Mouse (Mus musculus): ENCODE measurements around the gene Cfc1.
"Not testable (repeated sequence)": the region's sequence is repeated elsewhere in the genome, so short reads cannot be mapped to it uniquely, and the experiment has no call there.

Cfc1 gene

GRCm38 (mm10) chr1:34535043-34535698 is at the start of gene Cfc1:
TSS of gene Cfc1 (plus strand) at chr1:34535648.
- not testable (repeated sequence) for DNase-seq (ENCODE audit: inconsistent ontology term)

- DNase-seq (ENCODE audit: inconsistent ontology term) = no peak
These were observed 48.1 kb upstream of the Cfc1 start for GRCm38 (mm10) chr1:34487383-34487782.

- DNase-seq (ENCODE audit: inconsistent ontology term) = no peak
These were observed 45.5 kb upstream of the Cfc1 start for GRCm38 (mm10) chr1:34489852-34490541.

GRCm38 (mm10) chr1:34491480-34491879 is 44.0 kb upstream of the Cfc1 start:
- no peak for DNase-seq (ENCODE audit: inconsistent ontology term)

- peak; percentile 78 for DNase-seq (ENCODE audit: inconsistent ontology term)
These were observed 32.5 kb upstream of the Cfc1 start for GRCm38 (mm10) chr1:34502991-34503390.

GRCm38 (mm10) chr1:34505307-34505706 is 30.1 kb upstream of the Cfc1 start:
- DNase-seq (ENCODE audit: inconsistent ontology term) = no peak

GRCm38 (mm10) chr1:34505970-34506551 is 29.4 kb upstream of the Cfc1 start:
- no peak for DNase-seq (ENCODE audit: inconsistent ontology term)

GRCm38 (mm10) chr1:34507986-34508385 is 27.5 kb upstream of the Cfc1 start:
- DNase-seq (ENCODE audit: inconsistent ontology term) = peak; percentile 54

- DNase-seq (ENCODE audit: inconsistent ontology term) = no peak
These were observed 24.9 kb upstream of the Cfc1 start for GRCm38 (mm10) chr1:34510575-34510981.

- no peak for DNase-seq (ENCODE audit: inconsistent ontology term)
These were observed 24.4 kb upstream of the Cfc1 start for GRCm38 (mm10) chr1:34511027-34511426.

- no peak for DNase-seq (ENCODE audit: inconsistent ontology term)
These were observed 22.4 kb upstream of the Cfc1 start for GRCm38 (mm10) chr1:34513068-34513467.

GRCm38 (mm10) chr1:34516595-34516994 is 18.9 kb upstream of the Cfc1 start:
- no peak for DNase-seq (ENCODE audit: inconsistent ontology term)

- DNase-seq (ENCODE audit: inconsistent ontology term) = not testable (repeated sequence)
These were observed 18.2 kb upstream of the Cfc1 start for GRCm38 (mm10) chr1:34517297-34517696.

GRCm38 (mm10) chr1:34517797-34518196 is 17.7 kb upstream of the Cfc1 start:
- not testable (repeated sequence) for DNase-seq (ENCODE audit: inconsistent ontology term)

GRCm38 (mm10) chr1:34518259-34518658 is 17.2 kb upstream of the Cfc1 start:
- DNase-seq (ENCODE audit: inconsistent ontology term) = no peak

- DNase-seq (ENCODE audit: inconsistent ontology term) = no peak
These were observed 13.1 kb upstream of the Cfc1 start for GRCm38 (mm10) chr1:34522205-34522849.

- DNase-seq (ENCODE audit: inconsistent ontology term) = no peak
These were observed 12.6 kb upstream of the Cfc1 start for GRCm38 (mm10) chr1:34522850-34523244.

GRCm38 (mm10) chr1:34523647-34524046 is 11.8 kb upstream of the Cfc1 start:
- DNase-seq (ENCODE audit: inconsistent ontology term) = no peak

GRCm38 (mm10) chr1:34534574-34534973 is 874 bp upstream of the Cfc1 start:
- DNase-seq (ENCODE audit: inconsistent ontology term) = not testable (repeated sequence)

GRCm38 (mm10) chr1:34536291-34536766 is 881 bp downstream of the Cfc1 start:
- peak; percentile 30 for DNase-seq (ENCODE audit: inconsistent ontology term)

- peak; percentile 38 for DNase-seq (ENCODE audit: inconsistent ontology term)
These were observed 1.5 kb downstream of the Cfc1 start for GRCm38 (mm10) chr1:34536767-34537485.

- DNase-seq (ENCODE audit: inconsistent ontology term) = no peak
These were observed 11.6 kb downstream of the Cfc1 start for GRCm38 (mm10) chr1:34547074-34547473.

All from Muller cell, postnatal 12 days (primary cell).